Mouse (Mus musculus): Measurements from ENCODE around the gene Camkmt. TPM values are rescaled to one million over a fixed set of nuclear protein-coding genes. Genes with fewer than 3 reads are reported as not detected.

Gene Camkmt
- polyA plus RNA-seq, 1 experiment from 2014 or later: 8.2 TPM

GRCm38 (mm10) chr17:85406195-85406594 lies 315.8 kb downstream of the Camkmt start:
- ATAC-seq (ENCODE audit: insufficient number of reproducible peaks, insufficient read depth, low FRiP score, low read depth): peak; percentile 21; the same call in 1 of the 2 replicates
- H3K27ac ChIP-seq (replicated peaks in 1 of 2; ENCODE audit: control insufficient read depth in 1 of 2, insufficient read depth in 1 of 2, low read depth in 2 of 2, low read length in 2 of 2): peak overlapping the region; percentile 55 to 72; a peak in 3 of 4 replicates
- H3K4me3 ChIP-seq (ENCODE audit: control insufficient read depth in 1 of 2, insufficient read depth in 1 of 2, low read depth in 1 of 2, low read length in 2 of 2): no peak overlapping the region

GRCm38 (mm10) chr17:85428831-85429230 lies 338.5 kb downstream of the Camkmt start:
- Histone ChIP-seq H3K4me1 (ENCODE audit: control insufficient read depth in 2 of 2, insufficient read depth in 2 of 2, low read length in 2 of 2) (peaks cover 4 to 6% of the 10 kb centered on the region in 2 experiments; a peak in 3 of 4 replicates), H3K27ac (replicated peaks in 1 of 2; ENCODE audit: control insufficient read depth in 1 of 2, insufficient read depth in 1 of 2, low read depth in 2 of 2, low read length in 2 of 2) (no peak overlapping the region), H3K9ac (ENCODE audit: low read length) (no peak overlapping the region), H3K27me3 (ENCODE audit: control insufficient read depth, insufficient read depth, low read length) (no peaks in the 10 kb centered on the region), H3K4me3 (ENCODE audit: control insufficient read depth in 1 of 2, insufficient read depth in 1 of 2, low read depth in 1 of 2, low read length in 2 of 2) (no peak overlapping the region), H3K36me3 (ENCODE audit: control insufficient read depth, insufficient read depth, low read length) (no peaks in the 10 kb centered on the region), H3K4me2 (ENCODE audit: low read length) (no peak overlapping the region), H3K9me3 (ENCODE audit: control insufficient read depth, low read length) (no peaks in the 10 kb centered on the region)
- no peak for ATAC-seq (ENCODE audit: insufficient number of reproducible peaks, insufficient read depth, low FRiP score, low read depth)
- WGBS: 74% methylated on average over 7 of the region's 7 CpGs

More at GRCm38 (mm10) chr17:85406195-85406594, 315.8 kb downstream of the Camkmt start:
- Histone ChIP-seq H3K9ac (ENCODE audit: low read length) (no peak overlapping the region), H3K4me2 (ENCODE audit: low read length) (peak overlapping the region; percentile 27), H3K36me3 (ENCODE audit: control insufficient read depth, insufficient read depth, low read length) (no peaks in the 10 kb centered on the region), H3K27me3 (ENCODE audit: control insufficient read depth, insufficient read depth, low read length) (no peaks in the 10 kb centered on the region), H3K9me3 (ENCODE audit: control insufficient read depth, low read length) (peaks cover 4% of the 10 kb centered on the region; the same call in 1 of the 2 replicates), H3K4me1 (ENCODE audit: control insufficient read depth in 2 of 2, insufficient read depth in 2 of 2, low read length in 2 of 2) (peaks cover 13 to 15% of the 10 kb centered on the region in 2 experiments; a peak in 3 of 4 replicates)
- WGBS: 43% methylated on average over 10 of the region's 10 CpGs

- Histone ChIP-seq H3K27me3 (ENCODE audit: control insufficient read depth, insufficient read depth, low read length) (no peaks in the 10 kb centered on the region), H3K36me3 (ENCODE audit: control insufficient read depth, insufficient read depth, low read length) (no peaks in the 10 kb centered on the region), H3K4me2 (ENCODE audit: low read length) (peak overlapping the region; percentile 36), H3K4me1 (ENCODE audit: control insufficient read depth in 2 of 2, insufficient read depth in 2 of 2, low read length in 2 of 2) (peaks cover 4 to 6% of the 10 kb centered on the region in 2 experiments; a peak in 3 of 4 replicates), H3K9ac (ENCODE audit: low read length) (no peak overlapping the region), H3K9me3 (ENCODE audit: control insufficient read depth, low read length) (no peaks in the 10 kb centered on the region), H3K4me3 (ENCODE audit: control insufficient read depth in 1 of 2, insufficient read depth in 1 of 2, low read depth in 1 of 2, low read length in 2 of 2) (no peak overlapping the region), H3K27ac (replicated peaks in 1 of 2; ENCODE audit: control insufficient read depth in 1 of 2, insufficient read depth in 1 of 2, low read depth in 2 of 2, low read length in 2 of 2) (no peak overlapping the region)
- no peak for ATAC-seq (ENCODE audit: insufficient number of reproducible peaks, insufficient read depth, low FRiP score, low read depth)
- WGBS: 11% methylated on average over 8 of the region's 8 CpGs
Observed at GRCm38 (mm10) chr17:85432923-85433322, 342.6 kb downstream of the Camkmt start.

GRCm38 (mm10) chr17:85443036-85443435 lies 352.7 kb downstream of the Camkmt start:
- Histone ChIP-seq H3K9me3 (ENCODE audit: control insufficient read depth, low read length) (no peaks in the 10 kb centered on the region), H3K4me2 (ENCODE audit: low read length) (no peak overlapping the region), H3K4me3 (ENCODE audit: control insufficient read depth in 1 of 2, insufficient read depth in 1 of 2, low read depth in 1 of 2, low read length in 2 of 2) (no peak overlapping the region), H3K36me3 (ENCODE audit: control insufficient read depth, insufficient read depth, low read length) (no peaks in the 10 kb centered on the region), H3K4me1 (ENCODE audit: control insufficient read depth in 2 of 2, insufficient read depth in 2 of 2, low read length in 2 of 2) (no peaks in the 10 kb centered on the region; a peak in 1 of 4 replicates), H3K27ac (replicated peaks in 1 of 2; ENCODE audit: control insufficient read depth in 1 of 2, insufficient read depth in 1 of 2, low read depth in 2 of 2, low read length in 2 of 2) (no peak overlapping the region), H3K9ac (ENCODE audit: low read length) (no peak overlapping the region), H3K27me3 (ENCODE audit: control insufficient read depth, insufficient read depth, low read length) (no peaks in the 10 kb centered on the region)
- no peak for ATAC-seq (ENCODE audit: insufficient number of reproducible peaks, insufficient read depth, low FRiP score, low read depth)
- WGBS: 53% methylated on average over 8 of the region's 8 CpGs

- no peak overlapping the region for H3K9ac ChIP-seq (ENCODE audit: low read length)
- 3% methylated on average over 23 of the region's 23 CpGs for WGBS
- peak overlapping the region; percentile 63 for H3K4me2 ChIP-seq (ENCODE audit: low read length)
- H3K36me3 ChIP-seq (ENCODE audit: control insufficient read depth, insufficient read depth, low read length): no peaks in the 10 kb centered on the region
- H3K27ac ChIP-seq (replicated peaks in 1 of 2; ENCODE audit: control insufficient read depth in 1 of 2, insufficient read depth in 1 of 2, low read depth in 2 of 2, low read length in 2 of 2): no peak overlapping the region
- H3K27me3 ChIP-seq (ENCODE audit: control insufficient read depth, insufficient read depth, low read length): peaks cover 60% of the 10 kb centered on the region
- ATAC-seq (ENCODE audit: insufficient number of reproducible peaks, insufficient read depth, low FRiP score, low read depth): no peak
- H3K4me3 ChIP-seq (ENCODE audit: control insufficient read depth in 1 of 2, insufficient read depth in 1 of 2, low read depth in 1 of 2, low read length in 2 of 2): peak overlapping the region; percentile 6 to 23; a peak in 3 of 4 replicates
- peaks cover 0 to 2% of the 10 kb centered on the region in 2 experiments; a peak in 1 of 4 replicates for H3K4me1 ChIP-seq (ENCODE audit: control insufficient read depth in 2 of 2, insufficient read depth in 2 of 2, low read length in 2 of 2)
- H3K9me3 ChIP-seq (ENCODE audit: control insufficient read depth, low read length): no peaks in the 10 kb centered on the region
Observed at GRCm38 (mm10) chr17:85454419-85454983, 364.1 kb downstream of the Camkmt start.

GRCm38 (mm10) chr17:85455063-85455462 lies 364.7 kb downstream of the Camkmt start:
- Histone ChIP-seq H3K4me1 (ENCODE audit: control insufficient read depth in 2 of 2, insufficient read depth in 2 of 2, low read length in 2 of 2) (peaks cover 0 to 2% of the 10 kb centered on the region in 2 experiments; a peak in 1 of 4 replicates), H3K4me3 (ENCODE audit: control insufficient read depth in 1 of 2, insufficient read depth in 1 of 2, low read depth in 1 of 2, low read length in 2 of 2) (peak overlapping the region; percentile 2 to 23; a peak in 2 of 4 replicates), H3K27ac (replicated peaks in 1 of 2; ENCODE audit: control insufficient read depth in 1 of 2, insufficient read depth in 1 of 2, low read depth in 2 of 2, low read length in 2 of 2) (no peak overlapping the region), H3K9ac (ENCODE audit: low read length) (no peak overlapping the region), H3K9me3 (ENCODE audit: control insufficient read depth, low read length) (no peaks in the 10 kb centered on the region), H3K27me3 (ENCODE audit: control insufficient read depth, insufficient read depth, low read length) (peaks cover 65% of the 10 kb centered on the region), H3K36me3 (ENCODE audit: control insufficient read depth, insufficient read depth, low read length) (no peaks in the 10 kb centered on the region), H3K4me2 (ENCODE audit: low read length) (peak overlapping the region; percentile 63)
- ATAC-seq (ENCODE audit: insufficient number of reproducible peaks, insufficient read depth, low FRiP score, low read depth): no peak
- WGBS: 3% methylated on average over 16 of the region's 16 CpGs

- ATAC-seq (ENCODE audit: insufficient number of reproducible peaks, insufficient read depth, low FRiP score, low read depth): no peak
- Histone ChIP-seq H3K9ac (ENCODE audit: low read length) (no peak overlapping the region), H3K4me3 (ENCODE audit: control insufficient read depth in 1 of 2, insufficient read depth in 1 of 2, low read depth in 1 of 2, low read length in 2 of 2) (no peak overlapping the region), H3K27ac (replicated peaks in 1 of 2; ENCODE audit: control insufficient read depth in 1 of 2, insufficient read depth in 1 of 2, low read depth in 2 of 2, low read length in 2 of 2) (no peak overlapping the region), H3K9me3 (ENCODE audit: control insufficient read depth, low read length) (no peaks in the 10 kb centered on the region), H3K4me1 (ENCODE audit: control insufficient read depth in 2 of 2, insufficient read depth in 2 of 2, low read length in 2 of 2) (peaks cover 0 to 2% of the 10 kb centered on the region in 2 experiments; a peak in 1 of 4 replicates), H3K36me3 (ENCODE audit: control insufficient read depth, insufficient read depth, low read length) (no peaks in the 10 kb centered on the region), H3K27me3 (ENCODE audit: control insufficient read depth, insufficient read depth, low read length) (peaks cover 89% of the 10 kb centered on the region), H3K4me2 (ENCODE audit: low read length) (peak overlapping the region; percentile 44)
- whole genome bisulfite sequencing: 4% methylated on average over 14 of the region's 14 CpGs
Observed at GRCm38 (mm10) chr17:85458075-85458474, 367.7 kb downstream of the Camkmt start.

All from heart, embryonic 14.5 days (tissue).